Mouse (Mus musculus): ENCODE results near the gene Olfr1418. TPM values are rescaled to one million over a fixed set of nuclear protein-coding genes. Genes with fewer than 3 reads are reported as not detected.
A peak's percentile ranks its signal among the peaks of the same experiment; 100 is the strongest.
"Not testable (repeated sequence)": the region's sequence is repeated elsewhere in the genome, so short reads cannot be mapped to it uniquely, and the experiment has no call there.

Olfr1418 gene
- not detected for total RNA-seq (2022)

DNA sequence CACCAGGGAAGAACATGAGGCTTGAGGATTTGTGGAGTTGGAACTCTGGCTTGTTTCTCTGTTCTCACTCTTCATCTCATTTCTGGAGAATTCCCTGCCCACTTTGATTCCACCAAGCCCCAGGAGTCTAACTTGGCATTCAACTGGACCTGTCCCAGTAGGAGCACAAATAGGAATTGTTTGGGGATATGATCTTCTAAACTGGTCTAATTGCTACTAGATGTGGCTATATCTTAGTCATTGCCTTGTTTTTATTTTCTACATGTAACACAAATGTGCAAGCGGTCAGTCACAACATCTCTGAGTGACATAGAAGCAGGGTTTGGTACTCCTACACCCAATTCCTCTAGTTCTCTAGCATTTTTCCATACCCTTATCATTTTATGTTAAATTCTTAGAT, at the start of gene Olfr1418:
TSS of gene Olfr1418 (minus strand) at position 101 of the 400 bp plus-strand sequence.
- DNase-seq (ENCODE audit: low spot score in 2 of 2), result no peak

DNA sequence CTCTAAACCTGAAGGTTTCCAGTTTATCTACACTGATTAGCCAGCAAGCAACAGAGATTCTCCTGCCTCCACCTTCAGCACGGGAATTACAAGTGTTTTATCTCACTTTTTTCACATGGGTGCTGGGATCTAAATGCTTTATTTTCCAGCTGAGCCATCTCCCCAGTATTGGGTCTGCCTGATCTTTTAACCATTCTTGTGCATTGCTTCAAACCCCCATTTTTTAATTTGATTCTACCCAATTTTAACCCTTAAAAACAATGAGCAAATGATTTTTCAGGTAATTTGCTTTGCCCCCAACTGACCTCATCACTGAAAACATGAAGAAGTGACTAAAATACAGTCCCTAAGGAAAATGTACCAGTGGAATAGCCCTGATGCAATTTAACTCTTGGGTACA, 25.4 kb upstream of the Olfr1418 start, which contains the start of gene Olfr1420:
TSS of gene Olfr1420 (plus strand) at position 301 of the 400 bp plus-strand sequence.
- DNase-seq (ENCODE audit: low spot score in 2 of 2), result no peak

DNA sequence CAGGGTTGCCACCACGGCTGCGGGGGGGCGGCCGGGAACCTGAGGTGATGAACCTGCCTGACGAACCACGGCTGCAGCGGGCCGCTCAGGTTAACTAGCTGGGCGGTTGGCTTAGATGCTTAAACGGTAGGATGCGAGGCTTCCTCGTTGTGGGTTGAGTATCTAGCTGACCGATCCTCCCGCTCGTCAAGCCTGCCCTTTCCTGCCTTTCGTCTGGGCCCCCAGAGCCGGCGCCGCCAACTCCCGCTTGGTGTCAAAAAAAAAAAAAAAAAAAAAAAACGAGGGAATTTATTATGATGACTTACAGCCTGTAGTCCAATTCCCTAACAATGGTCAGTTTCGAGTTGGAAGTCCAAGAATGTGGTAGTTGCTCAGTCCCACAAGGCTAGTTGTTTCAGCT, 17.5 kb upstream of the Olfr1418 start:
- DNase-seq (ENCODE audit: low spot score in 2 of 2), result not testable (repeated sequence)

DNA sequence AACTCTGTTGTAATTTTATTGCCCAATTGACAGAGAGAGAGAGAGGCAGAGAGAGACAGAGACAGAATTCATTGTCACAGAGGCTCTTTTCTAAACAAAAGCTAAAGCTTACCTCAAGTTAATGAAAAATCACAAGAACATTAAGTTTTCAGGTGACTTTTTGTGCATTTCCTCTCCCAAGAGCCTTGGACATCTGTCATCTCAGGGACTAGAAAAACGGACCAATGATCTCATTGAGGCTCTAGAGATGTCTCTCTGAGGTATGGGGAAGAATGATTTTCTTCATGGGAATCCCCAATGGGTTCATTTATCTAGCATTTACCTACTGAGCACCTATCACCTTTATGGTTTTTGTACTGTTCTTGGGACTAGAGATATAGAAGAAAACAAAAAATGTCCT, 14.1 kb upstream of the Olfr1418 start, which contains the start of gene Olfr1419:
TSS of gene Olfr1419 (minus strand) at position 101 of the 400 bp plus-strand sequence.
- no peak for DNase-seq (ENCODE audit: low spot score in 2 of 2)

DNA sequence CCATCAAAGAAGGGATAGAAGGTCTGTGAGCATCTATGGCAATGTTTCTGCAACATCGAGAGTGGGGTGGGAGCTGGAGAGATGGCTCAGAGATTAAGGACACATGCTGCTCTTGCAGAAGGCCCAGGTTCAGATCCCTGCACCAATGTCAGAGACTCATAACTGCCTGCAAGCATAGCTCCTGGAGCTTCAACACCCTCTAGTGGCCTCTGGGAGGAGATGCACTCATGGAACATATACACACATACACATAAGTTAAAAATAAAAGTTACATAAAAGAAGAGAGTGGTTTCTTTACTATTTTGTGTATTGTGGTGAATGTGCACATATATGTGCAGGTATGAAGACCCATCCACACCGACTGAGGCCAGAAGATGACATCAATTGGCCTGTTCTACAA, 7.0 kb upstream of the Olfr1418 start:
- DNase-seq (ENCODE audit: low spot score in 2 of 2), result no peak

DNA sequence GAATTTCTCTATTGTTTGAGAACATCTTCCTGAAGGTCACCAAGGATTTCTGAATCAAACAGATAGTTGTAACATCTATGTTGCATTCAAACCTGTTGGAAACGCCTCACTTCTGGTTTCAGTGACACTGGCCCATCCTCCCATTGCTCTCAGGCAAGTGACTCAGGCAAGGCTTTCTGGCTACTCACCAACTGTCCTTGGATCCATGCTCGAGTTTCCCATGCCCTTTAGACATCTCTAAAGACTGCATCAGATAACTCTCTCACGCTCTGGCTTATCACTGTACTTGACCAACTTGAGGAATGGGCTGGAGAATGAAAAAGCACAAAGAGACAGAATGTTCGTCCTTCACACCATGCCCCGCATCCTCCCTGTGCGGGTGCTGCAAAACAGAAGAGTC, 4.4 kb downstream of the Olfr1418 start:
- DNase-seq (ENCODE audit: low spot score in 2 of 2), result no peak

DNA sequence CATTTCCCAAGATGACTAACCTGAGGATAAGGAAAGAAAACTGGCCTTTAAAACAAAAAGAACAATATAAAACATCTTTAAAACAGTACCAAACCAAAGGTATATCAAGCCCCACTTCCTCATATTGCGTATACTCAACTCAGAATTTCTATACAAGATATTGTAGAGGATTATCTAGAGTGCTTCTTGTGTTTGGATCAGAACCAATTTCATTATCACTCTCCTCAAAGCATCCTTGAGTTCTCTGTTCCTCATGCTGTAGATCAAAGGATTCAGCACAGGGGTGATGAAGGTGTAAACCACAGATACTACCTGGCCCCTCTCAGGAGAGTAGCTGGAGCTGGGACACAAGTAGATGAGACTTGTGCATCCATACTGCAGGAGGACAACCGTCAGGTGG, 6.0 kb downstream of the Olfr1418 start:
- DNase-seq (ENCODE audit: low spot score in 2 of 2), result no peak

DNA sequence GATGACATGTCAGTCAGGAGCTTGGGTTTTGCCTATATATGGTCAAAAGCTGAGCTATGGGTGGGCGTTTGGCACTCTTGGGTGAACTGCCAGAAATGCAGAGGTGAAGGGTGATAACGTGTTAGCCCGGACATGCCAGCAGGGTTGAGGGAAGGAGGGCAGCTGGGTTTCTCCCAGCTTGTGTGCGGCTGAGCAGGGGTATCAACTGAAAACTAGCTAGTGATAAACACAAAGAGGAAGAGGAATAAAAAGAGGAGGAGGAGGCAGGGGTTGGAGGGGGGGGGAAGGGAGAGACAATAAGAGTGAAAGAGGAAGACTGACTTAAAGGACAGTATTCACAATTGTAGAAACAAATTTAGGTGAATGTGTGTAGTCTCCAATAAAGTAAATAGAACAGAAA, 8.2 kb downstream of the Olfr1418 start:
- no peak for DNase-seq (ENCODE audit: low spot score in 2 of 2)

DNA sequence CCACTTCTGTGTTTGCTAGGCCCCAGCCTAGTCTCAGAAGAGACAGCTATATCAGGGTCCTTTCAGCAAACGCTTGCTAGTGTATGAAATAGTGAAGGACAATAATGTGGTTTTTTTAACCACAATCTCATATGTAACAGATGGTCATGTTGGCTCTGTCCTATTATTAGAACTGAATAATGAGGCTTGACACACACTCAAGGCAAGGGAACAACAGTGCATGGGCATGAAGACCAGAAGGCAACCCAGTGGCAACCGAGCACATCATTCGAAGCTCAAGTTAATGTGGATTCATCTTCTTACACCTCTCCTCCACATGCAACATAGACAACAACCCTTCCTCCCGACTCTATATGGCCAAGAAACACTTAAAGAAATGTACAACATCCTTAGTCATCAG, 14.5 kb downstream of the Olfr1418 start:
- DNase-seq (ENCODE audit: low spot score in 2 of 2), result no peak

DNA sequence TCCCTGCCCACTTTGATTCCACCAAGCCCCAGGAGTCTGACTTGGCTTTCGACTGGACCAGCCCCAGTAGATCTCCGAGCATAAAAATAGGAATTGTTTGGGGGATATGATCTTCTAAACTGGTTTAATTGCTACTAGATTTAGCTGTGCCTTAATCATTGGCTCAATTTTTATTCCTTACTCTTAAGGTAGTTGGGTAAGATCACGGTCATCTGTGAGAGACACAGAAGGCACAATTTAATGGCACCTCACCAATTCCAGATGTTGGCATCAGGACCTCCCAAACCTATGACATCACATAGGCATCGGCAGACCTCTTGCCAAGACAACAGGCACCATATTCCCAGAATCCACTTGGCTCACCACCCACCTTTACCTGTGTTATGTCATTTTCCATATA, 21.7 kb downstream of the Olfr1418 start, which contains the start of gene Olfr1417:
TSS of gene Olfr1417 (minus strand) at position 101 of the 400 bp plus-strand sequence.
- DNase-seq (ENCODE audit: low spot score in 2 of 2), result no peak

DNA sequence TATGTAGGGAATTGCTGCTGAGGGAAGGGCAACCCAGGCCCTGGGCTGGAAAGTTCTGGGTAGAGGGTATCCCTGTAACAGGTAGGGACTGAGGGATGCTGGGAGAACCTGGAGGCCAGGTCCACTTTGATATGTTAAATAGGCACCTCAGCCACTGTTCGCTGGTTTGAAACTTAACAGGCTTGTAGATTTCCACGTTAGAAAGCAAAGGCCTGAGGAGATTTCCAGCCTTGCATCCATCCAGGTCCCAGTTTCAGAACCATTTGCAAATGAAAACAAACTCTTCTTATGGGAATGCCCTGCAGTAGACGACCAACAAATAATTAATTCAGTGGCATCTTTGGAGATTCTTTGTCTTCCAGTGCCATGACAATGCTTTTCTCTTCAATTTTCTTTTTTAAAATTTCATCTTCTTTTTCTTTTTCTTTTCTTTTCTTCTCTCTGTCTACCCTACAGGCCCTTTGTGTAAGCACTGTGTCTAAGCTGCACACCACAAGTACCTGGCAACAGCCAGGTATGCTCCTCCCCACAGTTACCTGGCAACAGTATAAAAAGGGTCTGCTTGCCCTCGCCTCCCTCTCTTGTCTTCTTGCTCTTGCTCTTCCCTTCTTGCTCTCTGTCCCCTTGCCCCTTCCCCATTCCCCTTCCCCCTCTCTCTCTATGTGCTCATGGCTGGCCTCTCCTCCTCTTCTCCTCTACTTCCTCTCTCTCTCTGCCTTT, 37.4 kb downstream of the Olfr1418 start:
- no peak for DNase-seq (ENCODE audit: low spot score in 2 of 2)

DNA sequence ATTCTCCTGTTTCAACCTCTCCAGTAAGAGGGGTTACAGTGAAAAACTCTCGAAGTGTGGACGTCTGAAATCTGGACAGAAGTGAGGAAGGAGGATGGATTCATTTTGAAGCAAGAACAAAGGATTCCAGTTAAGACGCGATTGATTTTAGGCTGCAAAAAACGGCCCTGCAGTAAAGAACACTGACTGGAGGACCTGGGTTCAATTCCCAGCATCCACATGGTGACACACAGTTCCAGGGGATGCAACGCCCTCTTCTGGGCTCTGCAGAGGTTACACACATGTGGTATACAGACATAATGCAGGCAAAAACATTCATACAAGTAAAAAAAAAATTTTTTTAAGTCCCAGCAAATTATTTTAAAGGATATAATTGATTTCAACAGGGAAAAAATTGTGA, 40.7 kb downstream of the Olfr1418 start:
- DNase-seq (ENCODE audit: low spot score in 2 of 2), result no peak

DNA sequence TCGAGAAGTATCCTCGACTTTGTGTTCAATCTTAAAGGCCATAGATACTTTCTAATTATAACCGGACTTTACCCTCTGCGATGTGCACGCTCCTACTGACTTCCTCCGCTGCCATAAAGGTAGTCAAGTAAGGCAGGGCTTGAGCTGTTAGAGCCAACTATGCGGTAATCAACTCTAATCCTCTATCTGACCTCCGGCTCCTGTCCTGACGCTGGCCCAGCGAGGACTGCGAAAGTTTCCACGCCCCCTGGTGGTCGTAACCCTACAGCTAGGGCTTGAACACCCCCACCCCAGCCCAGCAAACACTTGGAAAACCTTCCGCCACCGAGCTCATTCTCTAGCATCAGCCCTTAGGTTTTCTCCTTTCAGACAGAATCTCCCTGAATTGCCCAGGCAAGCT, 41.1 kb downstream of the Olfr1418 start:
- DNase-seq (ENCODE audit: low spot score in 2 of 2), result peak in 1 of 2 experiments; percentile 55

DNA sequence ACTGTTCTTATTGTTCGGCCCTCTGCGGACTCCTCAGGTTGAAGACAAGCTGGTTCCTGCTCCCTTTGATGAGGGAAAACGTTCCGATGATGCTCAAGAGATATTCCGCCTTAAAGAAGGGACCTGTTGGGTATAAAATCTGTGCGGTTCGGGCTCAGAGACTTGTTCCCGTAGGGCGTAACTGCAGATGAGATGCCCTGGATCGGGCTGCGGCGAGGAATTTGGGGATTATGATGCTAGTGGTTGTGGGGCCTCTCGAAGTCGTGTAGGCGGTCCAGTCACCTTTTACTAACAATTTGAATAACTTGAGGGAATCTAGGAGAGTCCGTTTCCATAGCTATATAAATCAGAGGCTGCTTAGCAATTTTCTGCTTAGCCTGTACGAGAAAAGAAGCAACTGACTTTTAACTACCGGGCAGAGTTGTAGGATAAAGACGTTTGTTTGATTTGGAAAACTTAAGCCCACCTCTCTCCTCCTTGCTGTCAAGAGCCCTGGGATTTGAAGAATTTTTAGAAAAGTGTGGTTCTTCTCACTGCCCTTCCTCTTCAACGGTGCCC, 41.6 kb downstream of the Olfr1418 start, which contains the start of gene Stx3:
TSS of gene Stx3 (minus strand) at position 261 of the 558 bp plus-strand sequence.
- no peak for DNase-seq (ENCODE audit: low spot score in 2 of 2)

DNA sequence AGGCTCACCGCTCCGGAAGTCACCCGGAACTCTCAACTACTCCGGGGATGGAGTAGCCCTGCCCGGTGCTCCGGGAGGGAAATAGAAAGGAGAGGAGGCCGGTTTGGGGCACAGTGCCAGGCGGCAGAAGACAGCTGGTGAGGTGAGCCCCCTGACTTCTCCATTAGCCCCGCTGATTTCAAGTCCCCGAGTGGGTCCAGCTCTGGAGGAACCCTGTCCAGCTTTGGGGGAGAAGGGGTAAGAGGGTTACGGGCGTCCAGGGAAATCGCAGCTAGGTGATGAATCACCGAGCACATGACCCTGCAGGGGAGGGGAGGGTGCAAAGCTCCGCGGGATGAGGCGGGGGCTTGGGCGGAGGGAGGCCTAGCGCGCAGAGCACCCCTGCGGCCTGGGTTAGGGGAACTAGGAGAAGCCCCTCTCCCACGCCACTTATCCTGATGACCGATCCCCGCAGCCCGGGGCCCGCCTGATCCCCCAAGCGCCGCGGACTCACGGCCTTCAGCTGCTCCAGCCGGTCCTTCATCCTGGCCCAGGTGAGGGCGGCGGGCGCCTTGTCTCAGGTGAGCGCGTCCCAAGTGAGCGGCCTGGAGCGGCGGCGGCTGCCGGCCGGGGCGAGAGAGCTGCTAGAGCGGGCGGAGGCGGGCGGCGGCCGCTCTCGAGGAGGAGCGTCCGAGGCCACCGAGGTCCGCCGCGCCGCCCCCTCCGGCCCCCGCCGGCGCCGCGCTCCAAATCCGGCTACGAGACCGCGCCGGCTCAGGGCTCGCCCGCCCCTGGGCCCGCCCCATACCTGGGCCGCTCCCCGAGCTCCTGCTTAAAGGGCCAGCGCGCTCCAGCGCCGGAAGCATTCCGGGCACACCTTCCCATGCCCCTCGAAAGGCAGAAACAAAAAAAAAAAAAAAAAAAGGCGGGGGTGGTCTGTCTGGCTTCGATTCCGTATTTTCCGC, 42.4 kb downstream of the Olfr1418 start:
- DNase-seq (ENCODE audit: low spot score in 2 of 2), result peak; percentile 17 to 24

DNA sequence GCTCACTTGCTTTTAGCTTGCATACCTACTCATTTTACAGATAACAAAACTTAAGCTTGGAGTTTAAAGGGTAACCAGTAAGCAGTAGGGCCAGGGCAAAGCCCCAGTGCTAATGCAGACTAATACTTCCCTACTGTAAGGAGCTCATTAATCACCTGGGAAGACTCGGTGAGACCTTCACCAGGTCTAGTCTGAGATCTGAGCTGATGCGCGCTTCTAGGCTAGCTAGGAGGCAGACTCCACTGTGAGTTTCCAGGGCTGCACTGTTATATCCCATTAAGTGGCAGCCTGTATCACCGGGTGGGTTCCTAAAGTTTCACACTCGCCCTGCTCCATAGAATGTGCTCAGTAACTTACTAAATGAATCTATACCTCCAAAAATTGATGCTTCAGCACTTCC, 43.3 kb downstream of the Olfr1418 start:
- DNase-seq (ENCODE audit: low spot score in 2 of 2), result no peak

DNA sequence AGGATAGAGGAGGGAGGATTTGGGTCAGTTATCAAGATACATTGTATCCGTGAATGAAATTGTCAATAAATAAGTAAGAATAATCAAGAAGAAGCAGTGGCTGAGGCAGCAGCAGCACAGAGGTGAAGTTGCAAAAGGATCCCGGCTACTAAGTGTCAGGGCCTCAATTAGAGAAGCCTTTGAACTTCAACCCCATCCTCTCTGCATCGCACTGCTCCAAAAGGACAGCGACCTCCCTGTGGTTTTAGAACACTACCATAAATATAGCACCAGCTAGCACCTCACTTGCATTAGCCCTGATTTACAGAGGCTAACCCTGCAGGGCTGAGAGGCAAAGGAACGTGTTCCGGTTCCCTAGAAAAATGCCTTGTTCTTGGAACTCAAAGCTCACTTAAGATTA, 44.2 kb downstream of the Olfr1418 start:
- DNase-seq (ENCODE audit: low spot score in 2 of 2), result no peak

DNA sequence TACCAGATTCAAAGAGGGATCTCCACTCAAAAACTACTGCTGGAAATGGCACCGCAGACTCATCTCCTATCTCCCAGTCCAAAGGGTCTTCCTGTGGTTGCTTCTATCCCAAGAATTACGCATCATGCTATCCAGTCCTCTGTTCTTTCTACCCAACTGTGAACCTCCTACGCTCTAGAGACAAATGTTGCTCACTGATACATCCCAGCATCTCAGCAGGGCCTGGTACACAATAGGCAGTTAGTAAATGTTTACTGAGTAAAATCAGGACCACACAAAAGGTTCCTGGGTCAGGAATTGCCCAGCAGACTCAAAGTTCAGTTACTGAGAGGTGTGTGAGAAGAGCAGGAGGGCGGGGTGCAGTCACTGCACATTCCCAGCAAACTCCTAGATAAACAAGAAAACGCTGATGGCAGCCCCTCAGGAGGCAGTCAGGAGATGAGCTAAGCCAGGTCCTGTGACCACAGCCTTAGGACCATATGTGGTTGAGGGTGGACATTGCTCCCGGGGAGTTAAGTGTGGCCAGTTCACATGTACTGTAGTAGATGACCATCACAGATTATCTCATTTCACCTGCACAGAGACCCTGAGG, 46.0 kb downstream of the Olfr1418 start:
- no peak for DNase-seq (ENCODE audit: low spot score in 2 of 2)

DNA sequence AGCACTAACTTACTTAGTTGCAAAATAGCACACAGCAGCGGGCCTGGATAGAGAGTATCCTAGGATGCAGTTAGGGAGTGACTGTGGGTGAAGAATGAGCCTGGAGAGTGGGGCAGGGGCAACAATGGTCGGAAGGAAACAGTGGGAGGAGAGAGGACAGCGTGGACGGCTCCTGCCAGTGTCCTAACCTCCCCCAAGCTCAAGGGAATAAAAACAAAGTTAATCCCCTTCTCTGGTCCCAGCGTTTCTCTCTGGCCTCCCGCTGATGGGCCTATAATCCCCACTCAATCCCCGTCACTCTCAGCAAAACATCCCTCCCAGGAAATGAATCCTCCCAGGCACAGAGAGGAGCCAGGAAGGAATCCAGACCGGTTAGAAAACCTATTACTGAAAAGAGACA, 47.2 kb downstream of the Olfr1418 start:
- DNase-seq (ENCODE audit: low spot score in 2 of 2), result no peak

DNA sequence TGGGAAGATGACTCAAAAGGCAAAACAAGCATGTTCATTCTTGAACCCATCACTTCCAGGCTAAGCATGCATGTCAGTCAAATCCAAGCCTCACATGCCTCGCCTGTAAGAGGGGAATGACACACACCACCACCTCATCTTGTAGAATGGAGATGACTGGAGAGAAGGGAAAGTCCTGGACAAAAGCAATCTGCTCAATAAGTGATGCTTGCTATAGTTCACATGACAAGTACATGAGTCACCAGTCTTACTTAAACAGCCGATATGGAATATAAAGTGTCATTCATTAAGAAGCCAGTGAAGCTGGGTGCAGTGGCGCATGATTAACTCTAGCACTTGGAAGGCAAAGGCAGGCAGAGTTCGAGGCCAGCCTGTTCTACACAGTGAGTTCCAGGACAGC, 47.7 kb downstream of the Olfr1418 start:
- DNase-seq (ENCODE audit: low spot score in 2 of 2), result no peak

DNA sequence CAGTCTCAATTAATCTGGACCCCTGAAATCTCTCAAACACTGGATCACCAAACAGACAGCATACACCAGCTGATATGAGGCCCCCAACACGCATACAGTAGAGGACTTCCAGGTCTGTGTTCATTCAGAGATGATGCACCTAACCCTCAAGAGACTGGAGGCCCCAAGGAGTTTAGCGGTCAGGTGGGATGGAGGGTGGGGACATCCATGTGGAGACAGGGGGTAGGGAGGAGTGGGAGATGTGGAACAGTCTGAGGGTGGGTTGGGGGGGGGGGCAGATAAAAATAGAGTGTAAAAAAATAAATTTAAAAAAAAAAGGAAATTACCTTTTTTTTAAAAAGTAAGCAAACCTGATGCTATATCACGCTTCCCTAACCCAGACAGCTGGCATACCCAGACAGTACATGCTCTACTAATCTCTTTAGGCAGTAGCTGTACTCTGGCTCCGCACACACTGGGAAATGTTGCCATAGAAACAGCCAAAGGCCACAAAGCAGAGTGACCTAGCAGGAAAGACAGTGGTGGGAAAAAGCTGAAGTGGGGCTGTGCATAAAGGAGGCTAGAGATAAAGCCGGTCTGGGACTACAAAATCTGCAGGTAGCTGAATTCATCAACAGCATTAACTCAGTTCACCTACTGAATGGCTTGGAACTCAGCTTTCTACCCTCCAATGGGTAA, 49.0 kb downstream of the Olfr1418 start:
- no peak for DNase-seq (ENCODE audit: low spot score in 2 of 2)
